Mouse (Mus musculus): ENCODE results near the gene Myod1. TPM values are rescaled to one million over a fixed set of nuclear protein-coding genes. Genes with fewer than 3 reads are reported as not detected.
A peak's percentile ranks its signal among the peaks of the same experiment; 100 is the strongest.

The Myod1 gene
- polyA plus RNA-seq, 1 experiment from 2014 or later, result not detected

- Histone ChIP-seq H3K36me3 (ENCODE audit: insufficient read depth, low read length) (no peaks in the 10 kb centered on the region), H3K4me2 (replicated peaks; ENCODE audit: low read depth, low read length) (no peak overlapping the region), H3K9me3 (ENCODE audit: low read length) (no peaks in the 10 kb centered on the region), H3K9ac (replicated peaks; ENCODE audit: low read depth) (no peak overlapping the region), H3K27ac (ENCODE audit: low read length) (no peak overlapping the region), H3K4me1 (ENCODE audit: insufficient read depth, low read depth, low read length) (peaks cover 5% of the 10 kb centered on the region; the same call in 1 of the 2 replicates), H3K27me3 (replicated peaks; ENCODE audit: insufficient read depth, low read length) (peaks cover 56% of the 10 kb centered on the region), H3K4me3 (ENCODE audit: low read depth, low read length) (no peak overlapping the region)
- WGBS, result 34% methylated on average over 12 of the region's 12 CpGs
- TF ChIP-seq CTCF (IDR thresholded peaks at IDR 0.05) (no peak), EP300 (IDR thresholded peaks at IDR 0.05) (no peak)
- DNase-seq (ENCODE audit: low spot score) (no peak), ATAC-seq (no peak)
These were observed 17.6 kb downstream of the Myod1 start for GRCm38 (mm10) chr7:46393718-46394511.

GRCm38 (mm10) chr7:46394933-46395332 lies 18.7 kb downstream of the Myod1 start:
- H3K4me3 ChIP-seq (ENCODE audit: low read depth, low read length), result no peak overlapping the region
- no peaks in the 10 kb centered on the region for H3K9me3 ChIP-seq (ENCODE audit: low read length)
- H3K4me1 ChIP-seq (ENCODE audit: insufficient read depth, low read depth, low read length), result peaks cover 5% of the 10 kb centered on the region; the same call in 1 of the 2 replicates
- ATAC-seq, result no peak
- no peak overlapping the region for H3K27ac ChIP-seq (ENCODE audit: low read length)
- no peak for DNase-seq (ENCODE audit: low spot score)
- H3K27me3 ChIP-seq (replicated peaks; ENCODE audit: insufficient read depth, low read length), result peaks cover 56% of the 10 kb centered on the region
- H3K36me3 ChIP-seq (ENCODE audit: insufficient read depth, low read length), result no peaks in the 10 kb centered on the region
- no peak overlapping the region for H3K4me2 ChIP-seq (replicated peaks; ENCODE audit: low read depth, low read length)
- no peak overlapping the region for H3K9ac ChIP-seq (replicated peaks; ENCODE audit: low read depth)
- 50% methylated on average over 4 of the region's 4 CpGs for WGBS
- TF ChIP-seq EP300 (IDR thresholded peaks at IDR 0.05) (no peak), CTCF (IDR thresholded peaks at IDR 0.05) (no peak)

GRCm38 (mm10) chr7:46395571-46395970 lies 19.3 kb downstream of the Myod1 start:
- H3K27me3 ChIP-seq (replicated peaks; ENCODE audit: insufficient read depth, low read length), result peaks cover 56% of the 10 kb centered on the region
- ATAC-seq, result no peak

GRCm38 (mm10) chr7:46396231-46396927 lies 20.1 kb downstream of the Myod1 start, which contains the start of gene Kcnc1:
Kcnc1 (plus strand) TSS chr7:46396497.
- Histone ChIP-seq H3K4me3 (ENCODE audit: low read depth, low read length) (peak within 1 kb of the TSS; percentile 28), H3K9me3 (ENCODE audit: low read length) (no peaks in the 10 kb centered on the region), H3K27ac (ENCODE audit: low read length) (no peak within 1 kb of the TSS), H3K4me2 (replicated peaks; ENCODE audit: low read depth, low read length) (peak within 1 kb of the TSS; percentile 70), H3K9ac (replicated peaks; ENCODE audit: low read depth) (no peak within 1 kb of the TSS), H3K4me1 (ENCODE audit: insufficient read depth, low read depth, low read length) (peaks cover 5% of the 10 kb centered on the region; the same call in 1 of the 2 replicates), H3K27me3 (replicated peaks; ENCODE audit: insufficient read depth, low read length) (peaks cover 56% of the 10 kb centered on the region), H3K36me3 (ENCODE audit: insufficient read depth, low read length) (no peaks in the 10 kb centered on the region)
- peak; percentile 90 for ATAC-seq
- TF ChIP-seq CTCF (IDR thresholded peaks at IDR 0.05), result no peak
- TF ChIP-seq EP300 (IDR thresholded peaks at IDR 0.05), result no peak
- peak; percentile 85 for DNase-seq (ENCODE audit: low spot score)
- WGBS, result 1% methylated on average over 43 of the region's 93 CpGs

More at GRCm38 (mm10) chr7:46395571-46395970, 19.3 kb downstream of the Myod1 start:
- Histone ChIP-seq H3K4me3 (ENCODE audit: low read depth, low read length) (no peak overlapping the region), H3K36me3 (ENCODE audit: insufficient read depth, low read length) (no peaks in the 10 kb centered on the region), H3K9me3 (ENCODE audit: low read length) (no peaks in the 10 kb centered on the region), H3K27ac (ENCODE audit: low read length) (no peak overlapping the region), H3K9ac (replicated peaks; ENCODE audit: low read depth) (no peak overlapping the region), H3K4me1 (ENCODE audit: insufficient read depth, low read depth, low read length) (peaks cover 5% of the 10 kb centered on the region; the same call in 1 of the 2 replicates), H3K4me2 (replicated peaks; ENCODE audit: low read depth, low read length) (no peak overlapping the region; the same call in 1 of the 2 replicates)
- 31% methylated on average over 6 of the region's 6 CpGs for WGBS
- no peak for TF ChIP-seq CTCF (IDR thresholded peaks at IDR 0.05)
- TF ChIP-seq EP300 (IDR thresholded peaks at IDR 0.05), result no peak
- DNase-seq (ENCODE audit: low spot score), result no peak

- ATAC-seq (no peak), DNase-seq (ENCODE audit: low spot score) (no peak)
- 1% methylated on average over 23 of the region's 64 CpGs for WGBS
- Histone ChIP-seq H3K9me3 (ENCODE audit: low read length) (no peaks in the 10 kb centered on the region), H3K27ac (ENCODE audit: low read length) (no peak overlapping the region), H3K36me3 (ENCODE audit: insufficient read depth, low read length) (no peaks in the 10 kb centered on the region), H3K9ac (replicated peaks; ENCODE audit: low read depth) (no peak overlapping the region), H3K4me3 (ENCODE audit: low read depth, low read length) (peak overlapping the region; percentile 28; the same call in 1 of the 2 replicates), H3K27me3 (replicated peaks; ENCODE audit: insufficient read depth, low read length) (peaks cover 56% of the 10 kb centered on the region), H3K4me1 (ENCODE audit: insufficient read depth, low read depth, low read length) (peaks cover 5% of the 10 kb centered on the region; the same call in 1 of the 2 replicates), H3K4me2 (replicated peaks; ENCODE audit: low read depth, low read length) (peak overlapping the region; percentile 70)
- TF ChIP-seq EP300 (IDR thresholded peaks at IDR 0.05) (no peak), CTCF (IDR thresholded peaks at IDR 0.05) (no peak; the same call in 1 of the 2 replicates)
These were observed 20.9 kb downstream of the Myod1 start for GRCm38 (mm10) chr7:46396928-46397731.
